In the genomic region with DNA sequence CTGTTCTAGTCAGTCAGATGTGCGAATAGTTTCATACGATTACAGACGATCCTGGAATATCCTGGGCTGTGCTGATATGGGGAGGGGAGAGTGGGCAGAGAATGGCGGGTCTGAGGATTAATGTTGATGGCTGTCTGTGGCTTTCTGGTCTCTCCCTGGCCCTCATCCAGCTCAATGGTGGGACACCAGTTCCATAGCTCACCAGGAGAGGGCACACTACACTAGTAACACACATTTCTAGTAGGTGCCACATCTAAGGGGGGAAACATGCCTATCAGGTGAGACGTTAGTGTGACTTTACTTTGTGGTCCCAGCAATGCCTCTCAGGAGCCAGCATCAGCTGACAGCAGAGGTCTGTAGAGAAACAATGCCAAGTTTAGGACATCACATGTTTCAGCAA, we compare ENCODE assay signal across 9 mouse cellular contexts.
DNase-seq lines count a peak whose midpoint lies in the region; TF ChIP-seq lines count a peak whose summit lies in the region.
"Had no signal": no experiment of that assay in that cellular context is flagged by ENCODE, and none has a peak within 500 bp of the region (broad histone marks: within the 10 kb centered on the region; RNA-seq: fewer than 3 reads in every experiment).

No protein-coding gene starts in this region.

- TF ChIP-seq EP300 in MEL (IDR thresholded peaks at IDR 0.05; ENCODE audit: low read depth in 1 of 2, low read length in 2 of 2) = no peak

- TF ChIP-seq POLR2A in MEL (IDR thresholded peaks at IDR 0.05; ENCODE audit: control insufficient read depth in 1 of 2, insufficient read depth in 1 of 2, low read depth in 1 of 2, low read length in 2 of 2, poor library complexity in 1 of 2) = no peak

- TF ChIP-seq CTCF in MEL (IDR thresholded peaks at IDR 0.05 in 2 of 3, conservative IDR thresholded peaks at IDR 0.05 in 1 of 3; ENCODE audit: control insufficient read depth in 1 of 3, insufficient read depth in 1 of 3, low read depth in 2 of 3, low read length in 3 of 3, poor library complexity in 1 of 3, severe bottlenecking in 1 of 3) = peak; percentile 54 to 66 (median 65)

- H3K4me3 ChIP-seq in MEL (ENCODE audit: control insufficient read depth in 1 of 2, insufficient read depth in 1 of 2, low read depth in 2 of 2, low read length in 2 of 2) = no peak overlapping the region
- H3K4me3 ChIP-seq: limb, embryonic 13.5 days had no signal

- H3K79me2 ChIP-seq in MEL (ENCODE audit: control insufficient read depth, insufficient read depth, low read length, poor library complexity) = no peaks in the 10 kb centered on the region

- DNase-seq in cerebellum, adult 18-20 months = peak; percentile 15 to 18
- no peak for DNase-seq in cerebellum, adult 11 months
- DNase-seq in layer of hippocampus, postnatal 10 days (ENCODE audit: low spot score in 2 of 2) = peak; percentile 30 to 41
- DNase-seq in layer of hippocampus, adult 9-11 months = no peak
- DNase-seq in MEL (ENCODE audit: low read depth, low spot score) (peak; percentile 46), MN1 (ENCODE audit: low spot score) (no peak)
- DNase-seq in embryo, embryonic 11 days = peak; percentile 29
- DNase-seq in lung, postnatal 14 days = peak; percentile 25

- peak; percentile 20 for TF ChIP-seq RAD21 in MEL (IDR thresholded peaks at IDR 0.05; ENCODE audit: low read depth, low read length)

- H3K9me3 ChIP-seq in MEL (replicated peaks; ENCODE audit: insufficient read depth, low read length) = no peaks in the 10 kb centered on the region
- H3K9me3 ChIP-seq: limb, embryonic 13.5 days had no signal

- H3K36me3 ChIP-seq in MEL (ENCODE audit: control insufficient read depth in 1 of 2, insufficient read depth in 2 of 2, low read length in 2 of 2) = peaks cover 0 to 2% of the 10 kb centered on the region in 2 experiments; a peak in 1 of 4 replicates
- H3K36me3 ChIP-seq: limb, embryonic 13.5 days had no signal

- H3K4me1 ChIP-seq in MEL (ENCODE audit: control insufficient read depth in 1 of 2, insufficient read depth in 2 of 2, low read length in 2 of 2) = no peaks in the 10 kb centered on the region; a peak in 1 of 4 replicates
- H3K4me1 ChIP-seq: limb, embryonic 13.5 days had no signal

- peaks cover 1 to 4% of the 10 kb centered on the region in 2 experiments; a peak in 2 of 4 replicates for H3K27me3 ChIP-seq in MEL (ENCODE audit: control insufficient read depth in 1 of 2, insufficient read depth in 2 of 2, low read length in 2 of 2)

- H3K9ac ChIP-seq in MEL (ENCODE audit: control insufficient read depth, low read depth, low read length, poor library complexity, severe bottlenecking) = no peak overlapping the region
- H3K9ac ChIP-seq: limb, embryonic 13.5 days had no signal

- H3K27ac ChIP-seq in MEL (ENCODE audit: control insufficient read depth, low read depth, low read length) = no peak overlapping the region
- H3K27ac ChIP-seq: limb, embryonic 13.5 days had no signal

TF ChIP-seq in MEL, 35 proteins besides CTCF, POLR2A, EP300 and RAD21:
- no peak for TF ChIP-seq HCFC1 (IDR thresholded peaks at IDR 0.05; ENCODE audit: low read depth, low read length)
- no peak for TF ChIP-seq CHD2 (IDR thresholded peaks at IDR 0.05; ENCODE audit: low read length)
- TF ChIP-seq SMC3 (IDR thresholded peaks at IDR 0.05; ENCODE audit: low read depth, low read length) = peak; percentile 55
- no peak for TF ChIP-seq ZC3H11A (IDR thresholded peaks at IDR 0.05; ENCODE audit: low read depth, low read length)

Comparison
In these comparisons a context has a peak if more than half of its experiments do, and no peak if none do; other contexts are left out.
1. DNase-seq: peak in cerebellum, adult 18-20 months (2 of 2), layer of hippocampus, postnatal 10 days (2 of 2), MEL (single experiment), embryo, embryonic 11 days (single experiment) and lung, postnatal 14 days (single experiment); none in cerebellum, adult 11 months (single experiment), layer of hippocampus, adult 9-11 months (single experiment) and MN1 (single experiment).